Mouse (Mus musculus) left cerebral cortex, adult 18-20 months (tissue): Measurements from ENCODE around the gene Casp2. TPM values are rescaled to one million over a fixed set of nuclear protein-coding genes. Genes with fewer than 3 reads are reported as not detected.

ENCODE experiments used
- total RNA-seq, 2 experiments: library from RNA; stranded (reverse); gene quantifications; 2 replicates each; pipeline ENCODE4 v1.2.3; 2021

Casp2 gene
- total RNA-seq, 2 experiments from 2014 or later: 20.6 to 22.3 TPM

Other genes starting within 250 kb of the Casp2 start
- gene Sva, start 226.6 kb upstream of the Casp2 start, total RNA-seq: not detected
- gene Tas2r139, start 124.0 kb upstream of the Casp2 start, total RNA-seq: not detected
- not detected for gene Tas2r144, start 49.7 kb upstream of the Casp2 start, total RNA-seq
- gene Gstk1, start 19.1 kb upstream of the Casp2 start, total RNA-seq: 10 to 100 TPM; 11.0 to 14.9 TPM
- gene Tmem139, start 3.0 kb upstream of the Casp2 start, total RNA-seq: not detected
- gene Clcn1, start 21.7 kb downstream of the Casp2 start, total RNA-seq: 1 to 10 TPM; 3.8 to 4.0 TPM
- 100 to 1,000 TPM; 115 to 123 TPM for gene Fam131b, start 59.7 kb downstream of the Casp2 start, total RNA-seq
- gene Zyx, start 84.6 kb downstream of the Casp2 start, total RNA-seq: 10 to 100 TPM; 48.9 to 51.2 TPM
- gene Epha1, start 108.3 kb downstream of the Casp2 start, total RNA-seq: under 1 TPM in 1 of 2 experiments, not detected in 1; 0.23 TPM
- gene Tas2r143, start 135.3 kb downstream of the Casp2 start, total RNA-seq: not detected
- not detected for gene Tas2r135, start 140.4 kb downstream of the Casp2 start, total RNA-seq
- gene Tas2r126, start 169.6 kb downstream of the Casp2 start, total RNA-seq: not detected
- gene Olfr458, start 200.2 kb downstream of the Casp2 start, total RNA-seq: not detected
- not detected for gene Olfr457, start 211.3 kb downstream of the Casp2 start, total RNA-seq
- not detected for gene Olfr456, start 222.2 kb downstream of the Casp2 start, total RNA-seq